Mouse (Mus musculus) brain, embryonic 14.5 days (tissue): ENCODE measurements around the gene Nosip. TPM values are rescaled to one million over a fixed set of nuclear protein-coding genes. Genes with fewer than 3 reads are reported as not detected.
A peak's percentile ranks its signal among the peaks of the same experiment; 100 is the strongest.

Experiments
- DNase-seq: peaks from one replicate; pipeline ENCODE4 v3.0.0-alpha.2; 2011; ENCODE audit warnings: low read depth
- CTCF ChIP-seq: fragments of 200-500 bp; IDR thresholded peaks from 2 replicates; pipeline ENCODE4 v1.5.1; 2012; ENCODE audit warnings: inconsistent platforms, mild to moderate bottlenecking, moderate library complexity, borderline replicate concordance; ENCODE audit not compliant: insufficient read depth, insufficient read length; ENCODE audit errors: extremely low read depth
- POLR2A ChIP-seq: fragments of 200-500 bp; IDR thresholded peaks from 2 replicates; pipeline ENCODE4 v1.6.1; 2012; ENCODE audit warnings: mild to moderate bottlenecking, inconsistent platforms, borderline replicate concordance; ENCODE audit not compliant: poor library complexity, insufficient read depth, insufficient read length, severe bottlenecking; ENCODE audit errors: extremely low read depth
- polyA plus RNA-seq: library from polyadenylated mRNA; depleted of rRNA; stranded (reverse); fragments of >200 nt; gene quantifications from 2 replicates; pipeline ENCODE4 v1.2.3, GENCODE M21; 2012

The Nosip gene
- polyA plus RNA-seq, 1 experiment, result 81.9 TPM

- peak; percentile 17 for DNase-seq
- TF ChIP-seq POLR2A (no peak), CTCF (no peak)
Observed at GRCm38 (mm10) chr7:45024281-45025248, 37.7 kb upstream of the Nosip start.

GRCm38 (mm10) chr7:45025601-45026220 lies 36.5 kb upstream of the Nosip start:
- no peak for TF ChIP-seq CTCF
- no peak for TF ChIP-seq POLR2A
- DNase-seq, result no peak

GRCm38 (mm10) chr7:45026256-45026655 lies 36.0 kb upstream of the Nosip start:
- DNase-seq, result peak; percentile 33

DNA sequence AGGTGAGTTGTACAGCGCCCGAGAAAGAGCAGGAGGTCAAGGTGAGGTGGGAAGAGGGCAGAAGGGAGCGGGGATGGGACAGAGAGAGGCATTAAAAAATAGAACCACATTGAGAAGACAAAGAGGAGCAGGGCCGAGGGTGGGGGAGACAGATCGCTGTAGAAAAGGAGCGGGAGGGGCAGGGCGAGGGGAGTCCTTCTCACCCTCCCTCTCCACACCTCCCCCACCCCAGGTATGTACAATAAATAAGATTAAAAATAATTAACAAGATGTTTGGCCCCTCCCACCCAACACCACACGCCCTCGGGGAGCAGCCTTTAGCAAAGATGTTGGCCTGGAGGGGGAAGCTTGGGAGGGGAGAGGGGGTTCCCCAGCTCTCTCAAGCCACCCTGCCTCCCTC lies 34.5 kb upstream of the Nosip start:
- no peak for TF ChIP-seq POLR2A
- no peak for TF ChIP-seq CTCF

More at GRCm38 (mm10) chr7:45026256-45026655, 36.0 kb upstream of the Nosip start:
- TF ChIP-seq POLR2A, result no peak
- TF ChIP-seq CTCF, result no peak

DNA sequence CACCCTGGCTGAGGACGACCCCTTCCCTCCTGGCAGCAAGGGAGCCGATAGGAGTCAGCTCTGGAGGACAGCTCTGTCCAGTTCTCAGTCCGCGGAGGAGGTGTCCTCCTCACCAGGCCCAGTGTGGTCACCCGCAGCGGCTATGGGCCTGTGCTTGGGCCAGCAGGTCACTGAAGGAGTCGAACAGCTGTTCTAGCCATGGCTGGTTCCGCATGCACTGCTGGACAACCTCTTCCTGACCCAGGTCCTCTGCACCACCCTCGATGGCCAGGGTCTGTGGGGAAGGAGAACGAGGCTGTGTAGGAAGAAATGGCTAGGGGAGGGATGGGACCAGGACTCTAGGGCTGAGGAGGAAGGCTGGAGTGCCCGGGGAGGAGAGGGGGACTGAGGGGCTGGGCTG lies 33.9 kb upstream of the Nosip start:
- DNase-seq, result no peak
- TF ChIP-seq CTCF (no peak), POLR2A (no peak)

More for the DNA sequence above, 34.5 kb upstream of the Nosip start:
- no peak for DNase-seq

- TF ChIP-seq POLR2A (no peak), CTCF (no peak)
- DNase-seq, result no peak
Observed at GRCm38 (mm10) chr7:45029995-45030394, 32.2 kb upstream of the Nosip start.

GRCm38 (mm10) chr7:45030857-45031256 lies 31.4 kb upstream of the Nosip start:
- TF ChIP-seq CTCF (no peak), POLR2A (no peak)
- no peak for DNase-seq

GRCm38 (mm10) chr7:45033722-45034359 lies 28.4 kb upstream of the Nosip start:
- DNase-seq, result no peak
- TF ChIP-seq CTCF (no peak), POLR2A (no peak)

- DNase-seq, result no peak
- TF ChIP-seq CTCF (no peak), POLR2A (no peak)
Observed at GRCm38 (mm10) chr7:45035631-45036030, 26.6 kb upstream of the Nosip start.

DNA sequence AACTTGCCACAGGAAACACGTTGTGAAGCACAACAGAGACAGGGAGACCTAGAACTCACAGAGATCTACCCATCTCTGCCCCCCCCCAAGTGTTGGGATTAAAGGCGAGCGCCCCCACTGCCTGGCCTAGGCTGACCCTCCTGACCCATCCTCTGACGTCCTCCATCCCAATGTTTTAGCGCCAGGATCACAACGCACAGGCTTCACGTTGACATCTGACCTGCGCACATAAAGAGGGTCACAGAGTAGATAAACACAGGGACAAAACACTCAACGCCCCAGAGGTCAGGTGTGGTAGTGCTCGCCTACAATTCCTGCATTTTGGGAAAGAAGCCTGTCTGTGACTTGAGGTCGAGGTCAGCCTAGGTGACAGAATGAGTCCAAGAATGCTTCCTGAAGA lies 25.5 kb upstream of the Nosip start:
- TF ChIP-seq CTCF (no peak), POLR2A (no peak)
- no peak for DNase-seq

DNA sequence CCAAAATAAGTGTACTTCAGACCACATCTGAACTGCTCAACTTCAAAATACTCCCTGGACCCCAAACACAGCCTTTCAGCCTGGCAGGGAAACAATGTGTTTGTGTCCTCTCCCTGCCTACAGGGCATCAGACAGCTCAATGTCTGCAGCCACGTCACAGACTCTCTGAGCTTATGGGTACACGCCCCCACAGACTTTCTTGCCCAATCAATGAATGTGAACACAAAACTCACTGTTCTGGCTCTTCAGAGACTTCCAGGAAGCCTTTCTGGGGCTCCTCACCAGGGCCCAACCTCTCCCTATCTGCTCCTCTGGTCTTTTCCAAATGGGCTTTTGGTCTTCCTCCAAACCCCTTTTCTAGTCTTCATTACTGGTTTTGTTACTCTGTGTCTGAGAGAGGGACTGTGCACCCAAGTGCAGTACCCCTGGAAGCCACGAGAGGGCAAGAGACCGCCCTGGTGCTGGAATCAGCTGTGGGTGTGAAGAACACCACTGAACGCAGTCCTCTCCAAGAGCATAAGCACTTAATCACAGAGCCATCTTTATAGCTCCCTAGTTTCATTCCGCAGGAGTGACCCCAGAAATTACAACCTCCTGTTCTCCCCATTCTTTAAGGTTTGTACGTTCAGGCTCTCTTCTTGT lies 24.4 kb upstream of the Nosip start:
- TF ChIP-seq POLR2A, result no peak
- peak; percentile 77 for TF ChIP-seq CTCF
- DNase-seq, result peak; percentile 39

DNA sequence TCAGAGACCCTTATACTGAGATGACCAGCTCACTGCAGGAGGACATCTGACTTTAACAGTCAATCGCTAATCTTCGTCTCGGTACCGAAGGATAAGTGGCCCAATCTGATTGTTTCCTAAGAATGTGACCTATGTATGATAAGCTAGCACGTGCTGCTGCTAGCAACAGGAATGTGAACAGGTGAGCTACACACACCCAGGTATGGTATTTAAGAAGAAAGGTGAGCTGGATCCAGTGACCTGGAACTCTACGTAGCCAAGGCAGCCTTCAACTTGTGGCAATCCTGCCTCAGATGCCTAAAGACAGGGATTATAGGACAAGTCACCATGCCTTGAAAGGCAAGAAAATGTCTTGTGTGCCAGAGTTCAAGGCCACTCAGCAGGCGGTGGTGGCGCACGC lies 23.8 kb upstream of the Nosip start:
- no peak for DNase-seq

More for the DNA sequence above, 23.8 kb upstream of the Nosip start:
- TF ChIP-seq CTCF (no peak), POLR2A (no peak)
